Mouse (Mus musculus) frontal cortex, postnatal 25 days (tissue): ENCODE data around the gene Rfpl4b.
"Not testable (repeated sequence)": the region's sequence is repeated elsewhere in the genome, so short reads cannot be mapped to it uniquely, and the experiment has no call there.

Source experiments
- DNase-seq, 2 experiments: peaks; one replicate each; pipeline ENCODE4 v3.0.0; 2022; ENCODE audit warnings: low spot score in 2 of 2

Gene Rfpl4b

DNA sequence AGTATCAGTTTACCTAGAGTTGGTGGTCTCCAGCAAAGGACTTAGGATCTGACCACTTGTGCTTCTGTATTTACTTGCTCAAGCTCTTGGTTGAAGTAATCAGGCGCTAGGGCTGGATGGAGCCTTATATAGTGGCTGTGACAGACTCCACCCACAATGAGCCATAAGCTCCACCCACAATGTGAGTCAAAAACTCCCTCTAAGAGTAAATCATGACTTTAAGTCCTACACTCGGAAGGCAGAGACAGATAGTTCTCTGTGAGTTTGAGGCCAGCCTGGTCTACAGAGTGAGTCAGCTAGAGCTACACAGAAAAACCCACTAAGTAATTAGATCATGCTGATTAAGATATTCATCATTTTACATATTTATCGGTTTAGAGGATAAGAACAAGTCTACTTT, at the start of gene Rfpl4b:
TSS of gene Rfpl4b (minus strand) at position 101 of the 400 bp plus-strand sequence.
- no peak for DNase-seq

DNA sequence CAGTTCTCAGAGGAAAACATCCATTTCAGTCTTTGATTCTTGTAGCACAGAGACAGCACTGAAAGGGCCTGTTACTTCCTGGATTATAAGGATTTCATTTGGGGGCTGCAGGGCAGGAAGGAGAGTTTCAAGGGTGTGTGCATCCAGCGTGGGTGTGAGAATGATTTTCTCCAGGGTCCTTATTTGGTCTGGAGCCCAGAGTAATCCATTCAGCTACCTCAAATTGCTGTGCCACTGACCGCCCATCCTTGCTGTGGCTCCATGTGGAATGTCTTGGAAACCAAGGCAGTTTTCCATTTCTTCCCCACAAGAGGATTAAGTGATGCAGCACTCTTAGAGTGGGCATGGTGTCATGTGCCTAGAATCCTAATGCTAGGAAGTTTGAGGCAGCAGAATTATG, 33.6 kb upstream of the Rfpl4b start:
- DNase-seq: no peak

DNA sequence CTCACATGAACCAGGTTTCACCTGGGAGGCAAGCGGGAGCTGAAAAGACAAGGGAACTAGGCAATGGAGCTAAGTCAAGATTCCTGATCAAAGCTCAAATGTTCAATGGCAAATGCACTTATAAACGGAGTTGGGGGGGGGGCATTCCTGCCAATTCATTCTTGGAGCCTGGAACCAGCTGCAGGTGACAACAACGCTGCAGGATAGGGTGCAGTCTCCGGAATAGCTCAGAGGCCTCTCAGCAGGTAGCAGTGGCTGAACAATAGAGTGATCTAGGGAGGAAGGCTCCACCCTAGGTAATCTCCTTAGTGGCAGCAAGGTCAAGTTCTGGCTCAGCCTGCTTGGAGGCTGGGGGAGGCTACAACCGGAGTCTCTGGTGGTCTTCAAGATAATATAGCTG, 28.4 kb upstream of the Rfpl4b start:
- not testable (repeated sequence) for DNase-seq

GRCm38 (mm10) chr10:38848884-38849499, 27.4 kb upstream of the Rfpl4b start:
- DNase-seq: peak; percentile 69 to 72

DNA sequence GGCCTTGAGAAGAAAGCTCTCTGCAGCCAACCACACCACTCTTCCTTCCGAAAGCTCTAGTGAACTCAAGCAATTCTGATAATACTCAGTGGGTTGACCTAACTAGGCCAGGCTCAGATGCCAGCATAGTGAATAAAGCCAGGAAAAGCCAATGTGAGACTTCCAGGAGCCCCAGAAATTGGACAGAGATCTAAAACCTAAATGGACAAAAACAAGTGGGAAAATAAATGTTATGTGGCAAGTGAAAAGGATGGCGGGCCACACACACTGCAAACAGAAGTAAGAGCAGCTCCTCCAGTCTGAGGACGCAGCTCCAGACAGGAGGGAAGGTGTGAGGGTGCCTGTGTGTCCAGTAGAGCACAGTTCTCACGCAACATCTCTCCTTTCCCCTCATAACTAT, 26.7 kb upstream of the Rfpl4b start:
- DNase-seq: no peak

DNA sequence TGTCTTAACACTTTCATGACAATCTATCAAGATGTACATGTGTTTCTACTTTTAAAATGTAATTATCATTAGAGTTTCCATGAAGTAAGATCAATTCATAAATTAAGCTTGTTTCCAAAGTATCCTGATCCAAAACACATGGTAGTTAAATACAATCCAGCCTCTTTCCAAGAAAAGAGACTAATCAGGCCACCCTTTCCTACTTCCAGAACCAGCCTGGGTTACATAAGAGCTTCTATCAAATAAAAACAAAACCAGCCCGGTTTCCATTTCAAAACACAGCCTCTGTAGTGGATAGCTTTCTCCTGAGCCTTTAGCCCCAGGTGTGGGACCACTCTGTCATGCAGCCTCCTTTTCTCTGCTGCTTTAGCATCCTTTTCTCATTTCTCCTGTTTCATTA, 2.2 kb upstream of the Rfpl4b start:
- no peak for DNase-seq

DNA sequence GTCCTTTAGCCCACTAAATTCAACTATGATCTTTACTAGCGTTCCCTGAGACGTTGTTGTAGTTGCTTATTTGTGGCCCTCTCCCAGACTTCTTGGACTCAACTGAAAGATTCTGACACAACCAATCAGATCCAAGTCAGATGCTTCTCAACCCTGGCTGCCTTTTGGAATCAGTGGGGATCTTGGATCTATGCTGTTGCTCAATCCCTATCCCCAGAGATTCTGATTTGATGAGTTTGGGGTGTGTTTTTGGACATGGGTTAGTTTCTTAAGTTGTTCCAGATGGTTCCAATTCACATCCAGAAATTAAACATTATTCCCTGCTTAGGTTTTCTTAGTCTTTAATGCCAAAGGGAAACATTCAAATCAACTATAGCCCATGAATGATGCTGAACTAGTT, 15.5 kb downstream of the Rfpl4b start:
- no peak for DNase-seq

DNA sequence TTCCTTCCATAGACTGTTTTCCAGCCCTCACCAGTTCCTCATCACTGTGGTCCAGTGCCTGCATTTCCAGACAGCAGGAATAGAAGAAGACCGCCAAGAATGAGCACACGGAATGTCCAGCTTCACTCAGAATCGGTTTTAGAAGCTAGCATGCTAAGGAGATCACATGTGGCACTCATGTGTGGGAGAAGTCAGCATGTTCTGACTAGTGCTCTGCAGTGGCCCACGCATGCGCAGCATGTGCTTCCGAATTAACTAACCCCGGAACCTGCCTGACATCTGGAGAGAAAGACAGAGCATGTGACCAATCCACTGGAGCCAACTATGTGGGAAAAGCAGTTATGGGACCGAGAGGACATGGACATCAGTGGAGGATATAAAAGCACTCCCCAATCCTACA, 17.5 kb downstream of the Rfpl4b start:
- no peak for DNase-seq

GRCm38 (mm10) chr10:38803304-38803703, 18.3 kb downstream of the Rfpl4b start:
- no peak for DNase-seq

DNA sequence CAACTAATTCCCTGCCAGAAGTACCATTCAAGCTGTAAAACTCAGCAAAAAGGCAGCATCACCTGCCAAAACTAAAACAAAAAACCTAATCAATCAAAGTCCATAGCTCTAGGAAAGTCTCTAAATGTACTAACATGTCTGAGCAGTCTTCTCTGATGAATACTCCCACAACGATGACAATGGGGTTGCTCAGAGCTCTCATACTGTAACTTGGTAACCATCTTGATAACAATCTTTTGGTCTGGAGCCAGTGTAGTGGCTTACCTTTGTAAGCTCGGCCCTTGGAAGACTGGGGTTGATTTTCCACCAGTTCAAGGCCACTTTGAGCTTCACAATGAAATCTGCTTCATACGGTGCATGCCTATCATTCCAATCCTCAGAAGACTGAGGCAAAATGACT, 33.0 kb downstream of the Rfpl4b start:
- DNase-seq: no peak
